15 mouse cellular contexts compared by ENCODE assay signal in genomic region chr11:45645815-45646214, GRCm38 (mm10).
A peak's percentile ranks its signal among the peaks of the same experiment; 100 is the strongest.
DNase-seq lines count a peak whose midpoint lies in the region; ATAC-seq and TF ChIP-seq lines count a peak whose summit lies in the region.
"Had no signal": no experiment of that assay in that cellular context is flagged by ENCODE, and none has a peak within 500 bp of the region (broad histone marks: within the 10 kb centered on the region; RNA-seq: fewer than 3 reads in every experiment).

No protein-coding gene starts in this region.

- H3K27ac ChIP-seq in intestine, postnatal 0 days (ENCODE audit: low read depth, low read length): no peak overlapping the region
- no peak overlapping the region for H3K27ac ChIP-seq in intestine, embryonic 15.5 days
- H3K27ac ChIP-seq: embryonic facial prominence, embryonic 15.5 days; heart, embryonic 15.5 days; hindbrain, embryonic 14.5 days; limb, embryonic 13.5 days had no signal

- no peaks in the 10 kb centered on the region for H3K27me3 ChIP-seq in intestine, postnatal 0 days (replicated peaks; ENCODE audit: control insufficient read depth, insufficient read depth, low read length)
- H3K27me3 ChIP-seq in intestine, embryonic 15.5 days (replicated peaks): no peaks in the 10 kb centered on the region
- H3K27me3 ChIP-seq in Patski: peaks cover 6% of the 10 kb centered on the region
- H3K27me3 ChIP-seq: embryonic facial prominence, embryonic 15.5 days; heart, embryonic 15.5 days; limb, embryonic 13.5 days had no signal

- POLR2A ChIA-PET in Patski (lab: Charles Lee): no interaction called here

- ATAC-seq in intestine, postnatal 0 days: no peak
- no peak for ATAC-seq in intestine, embryonic 15.5 days
- no peak for ATAC-seq in Patski

- peak; percentile 30 for DNase-seq in thymus, postnatal 4 days
- DNase-seq in thymus, postnatal 25 days: no peak
- no peak for DNase-seq in Patski (ENCODE audit: low read depth, low spot score)
- DNase-seq in cerebellum, adult 11 months: no peak
- DNase-seq in embryo, embryonic 9.5 days (ENCODE audit: extremely low spot score): no peak
- DNase-seq: cerebellum, adult 8-10 months; kidney, adult 8-10 months; midbrain, embryonic 14.5 days; right cerebral cortex, postnatal 25 days had no signal

- no peaks in the 10 kb centered on the region for H3K4me1 ChIP-seq in intestine, postnatal 0 days (replicated peaks; ENCODE audit: control insufficient read depth, insufficient read depth, low read length)
- H3K4me1 ChIP-seq in intestine, embryonic 15.5 days (replicated peaks): no peaks in the 10 kb centered on the region
- H3K4me1 ChIP-seq: embryonic facial prominence, embryonic 15.5 days; heart, embryonic 15.5 days; limb, embryonic 13.5 days had no signal

- H3K4me2 ChIP-seq in intestine, postnatal 0 days (replicated peaks; ENCODE audit: low read depth): no peak overlapping the region
- H3K4me2 ChIP-seq in intestine, embryonic 15.5 days (replicated peaks): no peak overlapping the region
- H3K4me2 ChIP-seq: embryonic facial prominence, embryonic 15.5 days; heart, embryonic 15.5 days; hindbrain, embryonic 14.5 days; limb, embryonic 13.5 days had no signal

- H3K4me3 ChIP-seq in intestine, postnatal 0 days (ENCODE audit: low read depth, low read length): no peak overlapping the region
- no peak overlapping the region for H3K4me3 ChIP-seq in intestine, embryonic 15.5 days (replicated peaks)
- H3K4me3 ChIP-seq: embryonic facial prominence, embryonic 15.5 days; heart, embryonic 15.5 days; limb, embryonic 13.5 days had no signal

- 0 out of 2 replicates have a peak, but pooled peaks have one; percentile 15 for TF ChIP-seq CTCF in intestine, postnatal 0 days (IDR thresholded peaks at IDR 0.05; ENCODE audit: low read depth)
- TF ChIP-seq CTCF in Patski (IDR thresholded peaks at IDR 0.05): peak; percentile 41

- H3K9ac ChIP-seq in intestine, postnatal 0 days (ENCODE audit: low read depth, low read length): no peak overlapping the region
- no peak overlapping the region for H3K9ac ChIP-seq in intestine, embryonic 15.5 days
- H3K9ac ChIP-seq: embryonic facial prominence, embryonic 15.5 days; heart, embryonic 15.5 days; hindbrain, embryonic 14.5 days; limb, embryonic 13.5 days had no signal

- in situ Hi-C loops in Patski (cut with MboI; ENCODE audit: low pct_unique_long_range_greater_than_20kb): loop anchor here (10.0 kb wide), 1 partner anchor 1031 kb away; the partner anchor contains the start of gene Ebf1

- CTCF ChIA-PET in Patski (lab: Charles Lee): no interaction called here

- no peaks in the 10 kb centered on the region for H3K36me3 ChIP-seq in intestine, postnatal 0 days (ENCODE audit: control insufficient read depth, insufficient read depth)
- H3K36me3 ChIP-seq in intestine, embryonic 15.5 days: no peaks in the 10 kb centered on the region
- H3K36me3 ChIP-seq: embryonic facial prominence, embryonic 15.5 days; heart, embryonic 15.5 days; limb, embryonic 13.5 days had no signal

- WGBS in intestine, postnatal 0 days: 71% methylated on average over 3 of the region's 3 CpGs
- 71% methylated on average over 3 of the region's 3 CpGs for whole genome bisulfite sequencing in intestine, embryonic 15.5 days

- no peaks in the 10 kb centered on the region for H3K9me3 ChIP-seq in intestine, postnatal 0 days (ENCODE audit: control insufficient read depth)
- H3K9me3 ChIP-seq in intestine, embryonic 15.5 days: no peaks in the 10 kb centered on the region
- H3K9me3 ChIP-seq: embryonic facial prominence, embryonic 15.5 days; heart, embryonic 15.5 days had no signal
